8 mouse cellular contexts compared by ENCODE assay signal in genomic region chr13:13415120-13416006, GRCm38 (mm10). TPM values are rescaled to one million over a fixed set of nuclear protein-coding genes. Genes with fewer than 3 reads are reported as not detected.
DNase-seq lines count a peak whose midpoint lies in the region; ATAC-seq lines count a peak whose summit lies in the region.
"Not testable (repeated sequence)": the region's sequence is repeated elsewhere in the genome, so short reads cannot be mapped to it uniquely, and the experiment has no call there.

No protein-coding gene starts in this region.

- H3K4me2 ChIP-seq in forebrain, embryonic 13.5 days; midbrain, embryonic 14.5 days (ENCODE audit: low read length): not testable (repeated sequence)

- H3K27me3 ChIP-seq in forebrain, embryonic 13.5 days; midbrain, embryonic 14.5 days (ENCODE audit: control insufficient read depth, insufficient read depth, low read length): not testable (repeated sequence)

- not testable (repeated sequence) for H3K36me3 ChIP-seq in forebrain, embryonic 13.5 days (ENCODE audit: poor library complexity, severe bottlenecking); midbrain, embryonic 14.5 days (ENCODE audit: control insufficient read depth, insufficient read depth, low read length)

- not testable (repeated sequence) for H3K9me3 ChIP-seq in forebrain, embryonic 13.5 days (replicated peaks); midbrain, embryonic 14.5 days (ENCODE audit: control insufficient read depth, low read length)

- not testable (repeated sequence) for H3K4me3 ChIP-seq in forebrain, embryonic 13.5 days; midbrain, embryonic 14.5 days (replicated peaks; ENCODE audit: low read depth, low read length)

- not testable (repeated sequence) for H3K9ac ChIP-seq in forebrain, embryonic 13.5 days; midbrain, embryonic 14.5 days (replicated peaks; ENCODE audit: low read length)

- WGBS in forebrain, embryonic 13.5 days: 36% methylated on average over 23 of the region's 23 CpGs
- 44% methylated on average over 22 of the region's 23 CpGs for WGBS in midbrain, embryonic 14.5 days

- not testable (repeated sequence) for H3K4me1 ChIP-seq in forebrain, embryonic 13.5 days; midbrain, embryonic 14.5 days (ENCODE audit: control insufficient read depth, insufficient read depth, low read length)

- not testable (repeated sequence) for H3K27ac ChIP-seq in forebrain, embryonic 13.5 days; midbrain, embryonic 14.5 days (replicated peaks; ENCODE audit: low read depth, low read length)

- ATAC-seq in forebrain, embryonic 13.5 days: peak; percentile 79
- ATAC-seq in midbrain, embryonic 14.5 days (ENCODE audit: low FRiP score, low TSS enrichment): peak; percentile 62; the same call in 1 of the 2 replicates

- DNase-seq in ES-CJ7 (ENCODE audit: low read depth, low spot score) (peak; percentile 63), liver (peak; percentile 8)
- peak; percentile 31 to 59 for DNase-seq in cerebellum, adult 18-20 months
- peak; percentile 65 for DNase-seq in heart, postnatal 4 days
- peak; percentile 51 to 74 for DNase-seq in kidney, postnatal 25 days
- peak; percentile 82 for DNase-seq in midbrain, embryonic 14.5 days
- DNase-seq in spleen, postnatal 4 days (ENCODE audit: low spot score in 2 of 2): peak; percentile 37 to 69

RNA-seq across cellular contexts. Expression of gene Gpr137b, which starts 21.5 kb away (rescaled TPM):
- polyA plus RNA-seq in forebrain, embryonic 13.5 days (2015; fragmentation: Nextera tagmentation; extraction: Ambion mirVana): 24.2 and 26.1 TPM in 2 replicates
- 1 to 10 TPM; 9.0 to 9.4 TPM for total RNA-seq in heart, postnatal 4 days (2021)
- polyA plus RNA-seq in midbrain, embryonic 14.5 days (2014; fragmentation: Nextera tagmentation; extraction: Ambion mirVana): 27.5 and 28.5 TPM in 2 replicates

RNA-seq across cellular contexts. Expression of gene Nid1, which starts 22.0 kb away (rescaled TPM):
- 14.4 and 19.8 TPM in 2 replicates for polyA plus RNA-seq in forebrain, embryonic 13.5 days (2015; fragmentation: Nextera tagmentation; extraction: Ambion mirVana)
- total RNA-seq in heart, postnatal 4 days (2021): 100 to 1,000 TPM; 162 to 168 TPM
- polyA plus RNA-seq in midbrain, embryonic 14.5 days (2014; fragmentation: Nextera tagmentation; extraction: Ambion mirVana): 28.5 and 49.1 TPM in 2 replicates

Comparison
In these comparisons a context has a peak if more than half of its experiments do, and no peak if none do; other contexts are left out.
1. DNase-seq: peak in every context shown above with its lines; median percentile 82 in midbrain, embryonic 14.5 days; 65 in heart, postnatal 4 days; 63 in ES-CJ7; 62 in kidney, postnatal 25 days; 53 in spleen, postnatal 4 days; 45 in cerebellum, adult 18-20 months; 8 in liver.